Mouse (Mus musculus) adrenal gland (tissue): ENCODE measurements at regions not wholly inside any gene's neighbourhood (a gene's known extent, or its start where the extent isn't known, plus 50 kb on each side); places are given as distances from the start of the nearest gene placed in this dataset.

Experiments
- intact Hi-C: fragments of 180-260 bp; cut with DNase I; formaldehyde crosslinking; loops from one replicate; pipeline ENCODE4 v1.15.1; 2025

- intact Hi-C loops, result no loop called here
Measured at GRCm38 (mm10) chr4:26273754-26274153, 72.9 kb downstream of the Manea start.

GRCm38 (mm10) chr4:26259230-26260029, 87.3 kb downstream of the Manea start:
- intact Hi-C loops, result no loop called here

GRCm38 (mm10) chr4:26255889-26256288, 90.8 kb downstream of the Manea start:
- intact Hi-C loops, result no loop called here

DNA sequence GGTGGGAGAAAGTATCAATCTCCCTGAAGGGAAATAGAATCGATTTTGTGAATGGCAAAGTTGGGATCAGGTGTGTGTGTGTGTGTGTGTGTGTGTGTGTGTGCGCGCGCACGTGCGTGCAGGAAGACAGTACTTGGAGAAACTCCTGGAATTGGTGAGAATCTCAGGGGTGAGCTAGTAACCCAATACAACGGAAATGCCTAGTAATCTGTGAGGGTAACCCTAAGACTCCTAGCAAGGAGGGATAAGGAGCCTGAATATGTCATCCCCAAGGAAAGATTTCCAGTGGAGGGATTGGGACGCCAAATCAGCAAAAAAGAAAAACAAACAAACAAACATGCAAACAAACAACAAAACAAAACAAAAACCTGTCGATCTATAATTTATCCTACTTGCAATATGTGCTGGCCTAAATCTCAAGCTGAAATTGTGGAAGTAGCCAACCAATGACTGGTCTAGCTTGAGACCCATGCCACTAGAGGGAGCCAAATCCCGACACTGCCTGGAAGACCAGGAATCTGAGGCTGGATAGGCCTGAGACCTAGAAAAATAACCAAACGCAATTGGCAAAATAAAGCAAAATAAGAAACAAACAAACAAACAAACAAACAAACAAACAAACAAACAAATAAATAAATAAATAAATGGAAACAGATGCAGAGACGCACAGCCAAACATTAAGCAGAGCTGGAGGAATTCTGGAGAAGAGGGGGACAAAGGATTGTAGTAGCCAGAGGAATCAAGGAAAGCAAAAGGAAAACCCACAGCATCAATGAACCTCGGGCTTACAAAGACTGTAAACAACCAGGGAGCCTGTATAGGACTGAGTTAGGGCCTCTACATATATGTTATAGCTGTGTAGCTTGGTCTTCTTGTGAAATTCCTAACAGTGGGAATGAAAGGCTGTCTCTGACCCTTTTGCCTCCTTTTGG, 98.5 kb downstream of the Manea start:
- intact Hi-C loops, result loop anchor here (5.0 kb wide), 1 partner anchor 244 kb away; no protein-coding TSS in a partner anchor

- intact Hi-C loops, result no loop called here
Measured at GRCm38 (mm10) chr4:26223267-26223666, 123.4 kb downstream of the Manea start.
